Mouse (Mus musculus) heart, postnatal 0 days (tissue): Measurements from ENCODE around the gene Surf1.

Experiments
- CTCF ChIP-seq: IDR thresholded peaks from 2 replicates; pipeline ENCODE4 v1.5.1; 2016; ENCODE audit warnings: antibody characterized with exemption, control low read depth, low read depth
- EP300 ChIP-seq: IDR thresholded peaks from 2 replicates; pipeline ENCODE4 v1.6.1; 2016; ENCODE audit warnings: antibody characterized with exemption, low read depth

GRCm38 (mm10) chr2:26920190-26920855 is 4.0 kb upstream of the Surf1 start:
- TF ChIP-seq CTCF (no peak), EP300 (no peak)
